Mouse (Mus musculus): ENCODE results near the gene Fdxr. TPM values are rescaled to one million over a fixed set of nuclear protein-coding genes. Genes with fewer than 3 reads are reported as not detected.

Gene Fdxr
- polyA plus RNA-seq, 1 experiment from 2014 or later: 6.9 TPM

- no peak overlapping the region for H3K27ac ChIP-seq (ENCODE audit: low read length)
- TF ChIP-seq EP300 (IDR thresholded peaks at IDR 0.05) (no peak), CTCF (IDR thresholded peaks at IDR 0.05) (no peak)
- no peak overlapping the region for H3K4me3 ChIP-seq (ENCODE audit: low read depth, low read length)
- H3K9me3 ChIP-seq (ENCODE audit: low read length): no peaks in the 10 kb centered on the region
- ATAC-seq (no peak), DNase-seq (ENCODE audit: low spot score) (no peak)
- H3K27me3 ChIP-seq (replicated peaks; ENCODE audit: insufficient read depth, low read length): no peaks in the 10 kb centered on the region
- H3K4me1 ChIP-seq (ENCODE audit: insufficient read depth, low read depth, low read length): no peaks in the 10 kb centered on the region
- no peak overlapping the region for H3K9ac ChIP-seq (replicated peaks; ENCODE audit: low read depth)
- no peaks in the 10 kb centered on the region for H3K36me3 ChIP-seq (ENCODE audit: insufficient read depth, low read length)
- WGBS: 54% methylated on average over 15 of the region's 15 CpGs
- H3K4me2 ChIP-seq (replicated peaks; ENCODE audit: low read depth, low read length): no peak overlapping the region
Observed at GRCm38 (mm10) chr11:115229021-115229930, 47.6 kb downstream of the Fdxr start.

- Histone ChIP-seq H3K4me2 (replicated peaks; ENCODE audit: low read depth, low read length) (no peak overlapping the region), H3K4me1 (ENCODE audit: insufficient read depth, low read depth, low read length) (no peaks in the 10 kb centered on the region), H3K36me3 (ENCODE audit: insufficient read depth, low read length) (no peaks in the 10 kb centered on the region), H3K27ac (ENCODE audit: low read length) (no peak overlapping the region), H3K27me3 (replicated peaks; ENCODE audit: insufficient read depth, low read length) (no peaks in the 10 kb centered on the region), H3K9me3 (ENCODE audit: low read length) (no peaks in the 10 kb centered on the region), H3K9ac (replicated peaks; ENCODE audit: low read depth) (no peak overlapping the region), H3K4me3 (ENCODE audit: low read depth, low read length) (no peak overlapping the region)
- TF ChIP-seq EP300 (IDR thresholded peaks at IDR 0.05) (no peak), CTCF (IDR thresholded peaks at IDR 0.05) (no peak)
- WGBS: 58% methylated on average over 7 of the region's 7 CpGs
- DNase-seq (ENCODE audit: low spot score): no peak
- no peak for ATAC-seq
Observed at GRCm38 (mm10) chr11:115228430-115228829, 48.4 kb downstream of the Fdxr start.

- Histone ChIP-seq H3K27ac (ENCODE audit: low read length) (no peak overlapping the region), H3K4me1 (ENCODE audit: insufficient read depth, low read depth, low read length) (peaks cover 5% of the 10 kb centered on the region), H3K9me3 (ENCODE audit: low read length) (no peaks in the 10 kb centered on the region), H3K4me2 (replicated peaks; ENCODE audit: low read depth, low read length) (no peak overlapping the region), H3K27me3 (replicated peaks; ENCODE audit: insufficient read depth, low read length) (no peaks in the 10 kb centered on the region), H3K9ac (replicated peaks; ENCODE audit: low read depth) (no peak overlapping the region), H3K4me3 (ENCODE audit: low read depth, low read length) (no peak overlapping the region), H3K36me3 (ENCODE audit: insufficient read depth, low read length) (no peaks in the 10 kb centered on the region)
- TF ChIP-seq EP300 (IDR thresholded peaks at IDR 0.05) (no peak), CTCF (IDR thresholded peaks at IDR 0.05) (no peak)
- 57% methylated on average over 12 of the region's 12 CpGs for WGBS
- no peak for DNase-seq (ENCODE audit: low spot score)
- no peak for ATAC-seq
Observed at GRCm38 (mm10) chr11:115227640-115228039, 49.2 kb downstream of the Fdxr start.

DNA sequence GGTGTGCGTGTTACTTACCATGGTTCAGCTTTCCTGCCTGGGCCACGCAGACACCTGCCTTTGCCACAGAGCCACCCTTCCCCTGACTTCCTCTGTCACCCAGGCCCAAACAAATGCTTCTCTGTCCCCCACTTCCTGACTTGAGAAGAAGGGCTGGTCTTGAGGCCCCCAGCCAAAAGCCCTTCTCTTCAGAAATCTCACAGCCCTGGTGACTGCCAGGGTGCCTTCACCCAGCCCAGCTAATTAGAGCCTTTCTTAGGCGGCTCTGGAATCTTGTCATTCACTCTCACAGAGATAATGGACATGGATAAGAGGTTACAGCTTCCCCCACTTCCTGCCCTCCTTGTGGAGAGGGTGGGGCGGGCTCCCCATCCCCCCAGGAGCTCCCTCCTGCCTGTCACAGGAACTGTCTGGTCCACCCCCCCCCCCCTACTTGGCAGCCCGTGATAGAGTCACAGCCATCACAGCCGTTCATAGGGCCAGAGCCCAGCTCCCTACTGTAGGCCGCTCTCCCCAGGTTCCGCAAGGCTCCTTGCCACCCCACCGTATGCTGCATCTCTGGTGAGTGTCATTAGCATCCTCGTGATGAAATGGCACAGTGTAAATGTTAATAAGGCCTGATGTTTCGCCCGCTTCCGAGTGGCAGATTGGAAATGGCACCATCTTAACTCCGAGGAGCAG is 49.9 kb downstream of the Fdxr start:
- no peak overlapping the region for H3K4me3 ChIP-seq (ENCODE audit: low read depth, low read length)
- DNase-seq (ENCODE audit: low spot score) (no peak), ATAC-seq (peak; percentile 51)
- H3K9ac ChIP-seq (replicated peaks; ENCODE audit: low read depth): no peak overlapping the region
- H3K4me1 ChIP-seq (ENCODE audit: insufficient read depth, low read depth, low read length): peaks cover 11% of the 10 kb centered on the region
- H3K27ac ChIP-seq (ENCODE audit: low read length): no peak overlapping the region
- 61% methylated on average over 14 of the region's 14 CpGs for WGBS
- no peaks in the 10 kb centered on the region for H3K36me3 ChIP-seq (ENCODE audit: insufficient read depth, low read length)
- H3K4me2 ChIP-seq (replicated peaks; ENCODE audit: low read depth, low read length): no peak overlapping the region
- H3K9me3 ChIP-seq (ENCODE audit: low read length): no peaks in the 10 kb centered on the region
- TF ChIP-seq EP300 (IDR thresholded peaks at IDR 0.05) (no peak), CTCF (IDR thresholded peaks at IDR 0.05) (no peak)
- H3K27me3 ChIP-seq (replicated peaks; ENCODE audit: insufficient read depth, low read length): no peaks in the 10 kb centered on the region

- no peak for ATAC-seq
- no peaks in the 10 kb centered on the region for H3K9me3 ChIP-seq (ENCODE audit: low read length)
- H3K4me3 ChIP-seq (ENCODE audit: low read depth, low read length): no peak overlapping the region
- DNase-seq (ENCODE audit: low spot score): no peak
- no peaks in the 10 kb centered on the region for H3K36me3 ChIP-seq (ENCODE audit: insufficient read depth, low read length)
- TF ChIP-seq CTCF (IDR thresholded peaks at IDR 0.05): no peak
- TF ChIP-seq EP300 (IDR thresholded peaks at IDR 0.05): no peak
- H3K27me3 ChIP-seq (replicated peaks; ENCODE audit: insufficient read depth, low read length): no peaks in the 10 kb centered on the region
- H3K4me2 ChIP-seq (replicated peaks; ENCODE audit: low read depth, low read length): no peak overlapping the region
- 88% methylated on average over 6 of the region's 6 CpGs for WGBS
- no peak overlapping the region for H3K27ac ChIP-seq (ENCODE audit: low read length)
- H3K9ac ChIP-seq (replicated peaks; ENCODE audit: low read depth): no peak overlapping the region
- peaks cover 13% of the 10 kb centered on the region for H3K4me1 ChIP-seq (ENCODE audit: insufficient read depth, low read depth, low read length)
Observed at GRCm38 (mm10) chr11:115225301-115225700, 51.5 kb downstream of the Fdxr start.

DNA sequence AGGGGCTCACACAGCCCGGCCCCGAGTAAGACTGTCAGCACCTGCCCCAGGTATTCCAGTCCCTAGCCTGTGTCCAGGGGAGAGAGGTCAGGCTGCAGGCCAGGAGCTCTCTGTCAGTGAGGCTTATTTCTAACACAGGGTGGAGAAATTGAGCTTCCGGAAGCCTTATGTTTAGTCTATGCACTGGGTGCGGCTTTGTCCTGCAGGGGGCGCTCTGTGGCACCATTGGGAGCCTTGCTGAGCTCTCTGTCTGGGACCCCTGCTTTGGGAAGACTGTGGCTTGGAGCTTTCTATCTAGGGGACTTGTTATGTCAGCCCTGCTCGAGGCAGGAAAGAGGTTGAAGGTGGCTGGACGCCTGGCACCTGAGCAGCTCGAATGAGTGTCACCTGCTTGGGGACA is 52.0 kb downstream of the Fdxr start:
- no peak overlapping the region for H3K4me2 ChIP-seq (replicated peaks; ENCODE audit: low read depth, low read length)
- H3K4me1 ChIP-seq (ENCODE audit: insufficient read depth, low read depth, low read length): peaks cover 13% of the 10 kb centered on the region
- TF ChIP-seq EP300 (IDR thresholded peaks at IDR 0.05) (no peak), CTCF (IDR thresholded peaks at IDR 0.05) (peak; percentile 78)
- no peak overlapping the region for H3K9ac ChIP-seq (replicated peaks; ENCODE audit: low read depth)
- H3K27me3 ChIP-seq (replicated peaks; ENCODE audit: insufficient read depth, low read length): no peaks in the 10 kb centered on the region
- H3K27ac ChIP-seq (ENCODE audit: low read length): no peak overlapping the region
- 55% methylated on average over 8 of the region's 8 CpGs for WGBS
- DNase-seq (ENCODE audit: low spot score) (peak; percentile 73), ATAC-seq (0 out of 2 replicates have a peak, but pooled peaks have one; percentile 15)
- H3K9me3 ChIP-seq (ENCODE audit: low read length): no peaks in the 10 kb centered on the region
- H3K4me3 ChIP-seq (ENCODE audit: low read depth, low read length): no peak overlapping the region
- no peaks in the 10 kb centered on the region for H3K36me3 ChIP-seq (ENCODE audit: insufficient read depth, low read length)
